Mouse (Mus musculus): ENCODE data around the gene Sox11. TPM values are rescaled to one million over a fixed set of nuclear protein-coding genes. Genes with fewer than 3 reads are reported as not detected.

Gene Sox11
- polyA plus RNA-seq, 1 experiment: not detected

DNA sequence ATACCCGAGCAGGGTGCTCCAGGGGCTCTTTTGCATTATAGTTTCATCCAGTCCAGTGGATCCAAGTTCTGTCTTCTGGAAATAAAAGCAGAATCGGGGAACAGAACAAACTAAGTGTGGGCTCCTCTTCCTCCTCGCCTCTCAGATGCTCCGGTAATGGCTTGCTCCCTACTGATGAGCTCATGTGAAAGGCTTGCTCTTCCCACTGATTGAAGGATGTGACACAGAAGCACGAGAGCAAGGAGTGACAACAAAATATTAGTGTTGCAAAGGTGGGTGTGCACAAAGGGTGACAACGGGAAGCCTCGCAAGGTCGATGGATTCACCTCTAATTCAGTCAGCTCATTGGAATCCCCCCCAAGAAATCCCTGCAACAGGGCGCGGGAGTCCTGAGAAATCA lies 48.6 kb downstream of the Sox11 start:
- TF ChIP-seq CTCF (IDR thresholded peaks at IDR 0.05; ENCODE audit: insufficient read depth, low read depth, low read length): no peak
- no peak for TF ChIP-seq POLR2A (IDR thresholded peaks at IDR 0.05; ENCODE audit: insufficient read depth, low read depth, low read length)
- Histone ChIP-seq H3K4me3 (ENCODE audit: insufficient read depth, low read depth, low read length) (no peak overlapping the region), H3K27ac (ENCODE audit: insufficient read depth, low read depth, low read length) (no peak overlapping the region), H3K4me1 (ENCODE audit: control insufficient read depth, insufficient read depth, low read length) (no peaks in the 10 kb centered on the region)
- 85% methylated on average over 10 of the region's 10 CpGs for WGBS

DNA sequence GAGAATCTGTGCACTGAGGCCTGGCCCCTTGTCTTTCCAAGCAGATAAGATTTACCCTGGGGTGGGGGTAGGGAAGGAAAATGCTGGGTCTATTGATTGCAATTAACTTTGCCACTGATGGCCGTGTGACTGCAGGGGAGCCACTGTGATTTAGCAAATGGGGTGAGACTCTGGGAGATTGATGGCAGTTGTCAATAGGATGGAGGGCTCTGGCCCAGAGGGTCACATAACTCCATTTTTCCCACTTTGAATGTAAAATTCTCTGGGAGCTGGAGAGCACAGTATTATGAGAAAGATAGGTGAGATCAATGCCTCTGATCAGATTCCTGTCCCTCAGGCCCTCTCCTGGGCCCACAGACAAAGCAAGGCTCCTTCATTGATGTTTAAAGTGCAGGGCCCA lies 49.2 kb downstream of the Sox11 start:
- Histone ChIP-seq H3K4me3 (ENCODE audit: insufficient read depth, low read depth, low read length) (no peak overlapping the region), H3K4me1 (ENCODE audit: control insufficient read depth, insufficient read depth, low read length) (no peaks in the 10 kb centered on the region), H3K27ac (ENCODE audit: insufficient read depth, low read depth, low read length) (no peak overlapping the region)
- TF ChIP-seq POLR2A (IDR thresholded peaks at IDR 0.05; ENCODE audit: insufficient read depth, low read depth, low read length) (no peak), CTCF (IDR thresholded peaks at IDR 0.05; ENCODE audit: insufficient read depth, low read depth, low read length) (no peak)
- WGBS: 83% methylated on average over 1 of the region's 1 CpGs

All from olfactory bulb, adult 2 months (tissue).